Mouse (Mus musculus) retina, postnatal 1 day (tissue): Measurements from ENCODE around the gene Gmds.
A peak's percentile ranks its signal among the peaks of the same experiment; 100 is the strongest.

Experiments
- DNase-seq: peaks from one replicate; pipeline ENCODE4 v3.0.0-alpha.2; 2012

The Gmds gene

DNA sequence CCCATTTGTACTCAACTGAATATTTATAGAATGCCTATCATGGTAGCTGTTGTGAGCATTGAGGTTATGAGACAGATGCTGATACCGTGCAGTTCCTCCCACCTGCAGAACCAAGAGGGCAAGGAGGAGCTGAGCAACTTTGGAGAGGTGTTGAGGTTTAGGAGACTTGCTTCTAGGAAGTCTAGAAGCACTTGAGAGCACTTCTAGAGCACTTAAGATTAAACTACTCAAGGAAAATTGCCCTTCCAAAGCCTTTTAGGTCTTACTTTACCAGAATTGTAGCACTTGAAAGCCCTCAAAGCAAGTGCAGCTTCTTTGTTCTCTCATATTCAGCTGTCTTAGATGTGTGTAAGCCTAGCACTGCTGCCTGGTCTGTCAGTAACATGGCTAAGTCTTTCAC lies 409.2 kb downstream of the Gmds start:
- no peak for DNase-seq

DNA sequence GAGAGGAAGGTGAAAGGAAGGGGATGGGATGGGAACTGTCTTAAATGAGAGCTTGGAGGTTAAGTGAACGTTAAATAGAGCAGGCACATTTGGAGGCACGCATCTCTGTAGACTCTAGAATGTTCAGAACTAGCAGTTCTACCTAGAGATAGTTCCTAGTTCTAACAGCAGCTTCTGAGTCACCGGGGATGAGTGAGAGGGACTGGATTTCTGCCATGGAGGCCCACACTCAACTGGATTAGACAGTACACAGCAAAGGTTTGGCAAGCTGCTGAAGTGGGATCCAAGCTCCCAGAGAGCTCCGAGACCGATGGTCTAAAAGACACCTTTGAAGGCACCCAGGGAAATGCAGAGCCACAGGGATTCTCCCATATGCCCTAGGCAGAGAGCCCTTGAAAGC lies 411.9 kb downstream of the Gmds start:
- DNase-seq, result no peak

DNA sequence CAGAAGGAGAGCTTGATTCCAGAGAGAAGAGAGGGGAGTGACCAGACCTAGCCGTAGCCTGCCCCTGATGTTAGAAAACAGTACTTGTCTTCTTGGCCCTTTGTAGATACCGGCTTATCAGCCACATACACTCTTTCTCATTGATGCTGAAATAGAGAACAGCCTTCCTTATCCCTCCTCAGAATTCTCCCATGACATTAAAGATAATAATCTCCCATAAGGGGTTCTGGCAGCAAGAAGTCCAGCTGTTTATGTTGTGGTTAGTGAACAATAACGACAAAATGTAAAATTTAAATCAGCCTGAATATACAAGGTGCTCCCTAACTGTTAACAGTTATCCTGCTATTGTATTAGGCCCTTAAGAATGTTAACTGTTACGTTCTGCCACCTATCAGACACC lies 414.0 kb downstream of the Gmds start:
- no peak for DNase-seq

DNA sequence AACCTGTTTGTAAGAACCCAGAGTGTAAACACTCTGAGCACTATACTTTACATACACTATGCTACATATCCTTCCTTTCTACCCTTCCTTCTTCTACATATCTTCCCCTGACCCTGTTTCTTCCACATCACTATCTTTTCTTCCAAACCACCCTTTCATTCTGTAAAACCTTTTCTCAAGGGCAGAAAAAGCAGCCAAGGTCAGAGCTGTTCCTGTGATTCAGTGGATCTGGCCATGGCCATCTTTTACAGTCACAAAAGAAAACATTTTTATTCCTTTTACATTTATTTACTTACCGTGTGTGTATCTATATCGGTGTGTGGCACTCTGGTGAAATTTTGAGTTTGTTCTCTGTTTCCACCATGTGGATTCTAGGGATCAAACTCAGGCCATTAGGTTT lies 418.8 kb downstream of the Gmds start:
- DNase-seq, result no peak

DNA sequence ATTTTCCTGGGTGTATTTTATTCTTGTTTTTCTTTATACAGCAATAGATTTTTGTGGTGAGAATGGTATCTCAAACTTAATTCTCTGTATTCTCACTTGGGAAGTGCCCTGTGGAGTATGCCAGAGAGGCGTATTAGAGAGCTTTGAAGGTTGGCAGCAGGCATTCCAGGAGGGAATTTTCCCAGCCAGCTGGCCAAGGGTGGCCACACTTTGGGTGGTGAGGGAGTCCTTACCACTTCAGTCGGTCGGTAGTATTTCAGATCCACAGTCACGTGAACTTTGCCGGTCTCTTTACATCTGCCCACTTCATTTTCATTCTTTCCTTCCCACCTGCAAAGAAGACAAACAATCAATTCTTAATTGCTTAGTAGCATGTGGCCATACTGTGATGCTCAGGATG lies 421.2 kb downstream of the Gmds start:
- no peak for DNase-seq

DNA sequence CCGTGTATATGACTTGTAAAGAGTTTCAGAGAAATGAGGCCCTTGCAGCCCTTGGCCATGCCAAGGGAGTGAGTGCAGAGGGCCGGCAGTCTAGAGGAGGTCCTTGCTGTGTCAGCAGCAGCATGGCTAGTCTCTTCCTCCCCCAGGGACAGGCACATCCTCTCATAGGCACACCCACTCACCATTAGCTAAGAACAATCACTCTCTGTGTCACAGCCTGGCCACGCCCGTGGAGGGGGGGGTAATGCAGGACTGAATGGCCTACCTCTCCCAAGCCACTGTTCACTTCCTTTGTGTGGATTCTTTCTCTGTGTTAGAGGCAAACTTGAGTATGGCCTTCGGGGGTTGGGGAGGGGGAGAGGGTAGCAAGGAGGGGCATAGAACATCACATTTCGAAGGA lies 422.8 kb downstream of the Gmds start:
- DNase-seq, result peak; percentile 21

DNA sequence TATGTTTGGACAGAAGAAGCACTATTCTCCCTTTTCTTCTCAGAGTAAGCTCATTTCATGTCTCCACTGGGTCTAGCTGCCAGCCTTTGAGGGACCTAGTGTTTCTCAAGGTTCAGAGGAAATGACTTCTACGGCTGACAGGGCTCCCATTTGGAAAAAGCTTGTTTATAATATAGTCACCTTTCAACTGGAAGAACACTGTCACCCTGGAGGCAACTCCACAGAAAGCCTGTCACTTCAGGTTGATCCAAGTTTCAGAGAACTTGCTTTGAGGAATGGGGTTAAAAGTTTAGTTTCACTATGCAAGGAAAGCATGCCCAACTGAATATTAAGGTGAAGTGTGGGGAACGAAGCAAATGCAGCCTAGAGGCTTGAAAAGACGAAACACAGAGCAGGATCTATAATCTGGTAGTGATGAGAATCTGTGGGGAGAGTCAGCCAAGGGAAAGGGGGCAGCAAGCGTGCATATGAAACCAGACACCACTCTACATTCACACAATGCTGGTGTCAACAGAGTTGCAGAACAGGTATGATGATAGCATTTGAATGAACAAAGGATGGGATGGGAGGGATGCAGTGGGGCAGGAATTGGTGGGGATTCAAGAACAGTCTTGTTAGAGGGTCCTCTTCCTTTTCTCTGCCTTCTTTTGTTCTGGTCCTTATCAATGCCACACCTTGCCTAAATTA lies 423.5 kb downstream of the Gmds start:
- no peak for DNase-seq

DNA sequence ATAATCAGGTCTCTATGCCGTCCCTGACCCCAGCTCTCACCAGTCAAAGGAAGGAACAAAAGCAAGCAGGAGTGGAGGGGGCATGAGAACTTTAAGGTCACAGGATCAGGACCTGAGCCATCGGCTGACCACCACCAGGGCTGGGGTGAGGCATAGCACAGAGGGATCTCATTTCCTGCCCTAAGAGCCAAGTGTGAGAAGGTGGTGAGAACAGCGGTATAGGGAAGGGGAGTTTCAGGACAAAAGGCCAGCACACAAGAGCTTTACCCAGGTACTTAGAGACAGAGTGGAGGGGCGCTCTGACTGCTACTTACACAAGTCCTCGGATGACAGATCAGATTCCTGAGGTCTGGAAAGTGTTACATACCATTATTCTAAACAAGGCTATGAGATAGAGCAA lies 426.6 kb downstream of the Gmds start:
- DNase-seq, result no peak

DNA sequence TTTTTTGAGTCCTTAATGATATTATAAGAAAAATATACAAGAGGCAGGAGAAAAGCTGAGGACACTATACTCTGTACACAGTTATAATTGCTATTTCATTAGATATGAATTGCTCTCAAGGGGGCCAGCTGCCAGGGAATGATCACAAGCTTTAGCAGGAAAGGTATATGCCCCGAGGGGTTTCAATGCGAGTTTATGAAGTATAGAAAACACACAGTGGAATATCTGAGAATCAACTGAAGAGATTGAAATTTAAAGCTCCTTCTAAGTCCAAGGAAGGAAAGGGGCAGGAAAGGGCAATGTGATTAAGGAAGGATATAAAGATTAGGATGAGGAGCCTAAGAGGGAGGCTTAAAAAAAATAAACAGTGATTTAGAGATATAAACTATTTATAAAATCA lies 427.2 kb downstream of the Gmds start:
- no peak for DNase-seq

DNA sequence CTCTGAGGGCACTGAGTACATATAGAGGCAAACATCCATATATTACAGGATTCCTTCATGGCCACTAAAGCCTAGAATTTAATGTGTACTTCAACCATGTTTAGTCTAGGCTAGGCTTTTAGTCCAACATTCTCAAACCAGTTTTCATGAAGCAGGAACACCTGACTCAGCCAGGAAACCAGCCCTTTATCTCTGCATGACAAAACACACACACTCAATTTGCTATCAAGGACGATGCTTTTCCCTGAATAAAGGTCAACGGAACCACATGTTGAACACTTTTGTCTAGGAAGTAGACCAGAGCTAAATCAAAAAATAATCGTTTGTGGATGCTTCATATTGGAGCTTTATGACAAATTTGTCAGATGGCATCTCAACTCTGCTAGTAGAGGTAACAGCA lies 429.5 kb downstream of the Gmds start:
- no peak for DNase-seq

DNA sequence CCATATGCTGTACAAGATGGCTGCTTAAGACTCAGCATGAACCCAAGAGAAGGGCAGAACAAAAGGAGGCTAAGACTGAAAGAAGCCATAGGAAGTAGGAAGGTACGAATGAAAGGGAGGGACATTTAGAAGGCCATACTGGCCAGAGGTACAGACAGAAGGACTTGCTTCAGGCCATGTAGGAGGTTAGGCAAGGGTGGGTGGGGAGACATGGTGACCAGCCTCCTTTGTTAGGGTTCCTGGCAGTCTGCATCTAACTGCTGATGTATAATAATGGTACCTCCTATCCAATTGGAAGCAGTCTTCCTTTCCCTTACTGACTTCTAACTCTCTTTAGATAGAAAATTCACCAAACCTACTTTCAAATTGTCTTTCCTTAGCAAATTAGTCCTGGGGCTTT lies 432.0 kb downstream of the Gmds start:
- DNase-seq, result no peak

DNA sequence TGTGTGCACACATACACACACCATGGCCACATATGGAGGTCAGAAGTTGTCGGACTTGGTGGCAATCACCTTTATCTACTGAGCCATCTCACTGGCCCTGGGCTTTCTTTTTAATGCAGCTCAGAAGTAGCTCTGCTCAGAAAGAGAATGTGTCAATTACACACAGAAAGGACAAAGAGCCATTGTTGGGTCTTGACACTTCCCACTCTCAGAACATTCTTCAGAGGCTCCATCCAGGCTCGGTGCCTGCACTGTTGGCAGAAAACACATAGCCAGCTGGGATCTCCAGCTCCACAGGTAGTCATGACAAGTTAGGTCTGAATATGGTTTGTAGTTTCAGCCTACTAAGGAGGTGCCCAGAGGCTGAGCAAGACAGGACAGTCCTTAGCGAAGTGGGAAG lies 438.3 kb downstream of the Gmds start:
- DNase-seq, result no peak

DNA sequence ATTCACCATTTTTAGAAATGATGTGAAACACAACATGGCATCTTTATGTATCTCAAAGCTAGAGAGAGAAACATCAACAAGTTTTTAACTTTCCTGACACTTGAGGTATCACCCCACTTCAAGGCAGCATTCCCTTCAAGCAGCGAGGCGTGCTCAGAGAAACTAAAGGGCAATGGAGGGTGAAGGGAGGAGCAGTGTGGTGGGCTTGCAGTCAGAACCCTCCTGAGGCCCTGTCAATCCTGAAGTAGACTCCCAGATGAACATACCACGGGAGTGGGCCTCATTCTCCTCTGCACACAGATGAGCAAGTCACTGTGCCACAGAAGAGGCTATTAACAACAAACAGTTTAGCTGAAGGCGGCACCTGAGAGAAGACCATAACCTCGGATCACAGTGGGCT lies 439.1 kb downstream of the Gmds start:
- DNase-seq, result no peak

DNA sequence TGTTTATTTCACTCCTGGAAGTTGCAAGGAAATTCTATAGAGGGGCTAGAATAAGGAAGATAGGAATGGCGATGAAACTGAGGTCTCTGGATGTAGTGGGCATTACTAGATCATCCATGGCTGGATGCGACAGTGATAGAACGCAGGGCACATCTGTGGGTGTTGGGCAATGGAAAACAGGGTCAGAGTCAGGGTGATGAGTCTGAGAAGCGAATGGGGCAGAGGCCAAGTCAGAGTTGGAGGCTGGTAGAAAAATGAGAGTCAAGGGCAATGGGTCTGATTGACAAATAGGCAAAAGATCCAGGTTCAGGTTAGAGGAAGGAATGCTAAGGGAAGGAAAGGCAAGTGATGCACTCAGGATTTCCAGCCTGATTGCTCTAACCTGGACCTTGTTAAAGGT lies 441.0 kb downstream of the Gmds start:
- no peak for DNase-seq

DNA sequence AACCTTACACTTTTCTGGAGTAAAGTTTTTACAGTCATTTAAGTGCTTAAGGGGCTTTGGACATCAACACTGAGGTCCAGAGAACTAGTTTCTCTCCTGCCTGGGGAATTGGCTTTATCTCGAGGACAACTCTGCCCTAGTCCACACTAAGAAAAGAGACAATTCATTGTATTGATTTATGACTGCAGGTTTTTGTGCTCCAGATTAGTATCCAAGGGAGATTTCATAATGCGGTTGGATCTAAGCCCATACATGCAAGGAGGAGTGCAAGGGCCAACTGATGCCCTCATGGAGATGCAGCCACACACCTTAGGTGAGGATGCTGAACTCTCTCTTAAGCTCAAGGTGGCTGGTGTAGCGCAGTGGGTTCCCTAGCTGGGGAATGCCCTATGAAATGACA lies 444.0 kb downstream of the Gmds start:
- no peak for DNase-seq

DNA sequence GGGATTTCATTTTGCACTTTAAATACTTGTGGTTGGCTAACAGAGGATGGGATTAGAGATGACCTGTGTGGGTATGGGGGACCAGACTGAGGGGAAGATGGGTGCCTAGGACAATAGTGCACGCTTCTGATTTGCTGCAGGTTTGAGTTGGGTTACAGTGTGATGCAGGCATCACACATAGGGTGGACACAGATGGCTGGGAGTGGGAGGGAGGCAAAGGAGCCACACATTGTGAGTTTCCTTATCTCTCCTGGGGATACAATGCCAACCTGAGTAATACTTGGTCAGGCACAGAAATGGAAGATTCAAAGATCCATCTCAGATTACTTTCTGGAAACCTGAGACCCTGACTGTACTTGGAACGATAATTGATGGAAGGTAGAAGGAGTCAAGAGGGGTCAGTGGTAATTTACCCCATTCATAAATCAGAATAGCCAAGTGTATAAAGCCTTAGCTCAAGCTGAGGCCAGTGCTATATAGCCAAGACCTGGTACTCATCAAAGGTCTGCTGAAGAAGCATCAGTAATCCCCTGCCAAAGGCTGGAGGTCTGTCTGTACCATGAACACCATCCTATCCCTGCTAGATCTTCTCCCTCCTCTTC lies 445.5 kb downstream of the Gmds start:
- no peak for DNase-seq

DNA sequence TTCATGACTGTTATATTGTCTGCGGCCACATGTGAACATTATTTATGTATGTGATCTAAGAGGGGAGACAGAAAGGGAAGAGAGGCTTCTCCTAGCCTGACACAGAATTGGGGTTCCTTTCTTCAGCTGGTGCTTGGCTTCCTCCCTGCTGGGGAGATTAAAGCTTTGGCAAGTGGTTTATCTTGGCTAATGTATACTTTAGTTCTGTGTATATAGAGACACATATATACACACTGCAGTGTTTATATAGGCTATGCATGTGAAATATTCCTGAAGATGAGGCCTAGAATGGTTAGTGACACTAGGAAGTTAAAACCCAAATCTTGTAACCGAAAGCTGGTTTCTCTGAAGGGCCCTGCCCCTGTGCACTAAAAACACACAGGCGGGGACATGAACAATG lies 450.0 kb downstream of the Gmds start:
- DNase-seq, result no peak

DNA sequence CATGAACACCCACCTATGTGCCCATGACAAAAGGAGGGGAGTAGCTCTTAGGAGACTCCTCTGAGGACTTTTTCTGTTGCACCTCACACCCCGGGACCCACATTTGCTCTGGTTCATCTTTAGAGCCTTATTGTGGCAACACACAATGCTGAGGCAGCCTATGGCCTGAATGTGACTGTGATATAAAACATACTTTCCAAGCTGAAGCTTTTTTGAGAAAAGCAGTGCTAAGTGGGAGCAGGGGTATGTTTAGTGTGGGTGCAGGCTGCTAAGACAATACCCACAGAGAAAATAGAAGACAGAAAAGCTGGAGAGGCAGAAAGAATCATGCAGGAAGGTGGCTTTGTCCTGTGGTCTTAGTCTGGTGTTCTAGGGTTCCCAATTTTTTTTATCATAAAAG lies 452.8 kb downstream of the Gmds start:
- no peak for DNase-seq

DNA sequence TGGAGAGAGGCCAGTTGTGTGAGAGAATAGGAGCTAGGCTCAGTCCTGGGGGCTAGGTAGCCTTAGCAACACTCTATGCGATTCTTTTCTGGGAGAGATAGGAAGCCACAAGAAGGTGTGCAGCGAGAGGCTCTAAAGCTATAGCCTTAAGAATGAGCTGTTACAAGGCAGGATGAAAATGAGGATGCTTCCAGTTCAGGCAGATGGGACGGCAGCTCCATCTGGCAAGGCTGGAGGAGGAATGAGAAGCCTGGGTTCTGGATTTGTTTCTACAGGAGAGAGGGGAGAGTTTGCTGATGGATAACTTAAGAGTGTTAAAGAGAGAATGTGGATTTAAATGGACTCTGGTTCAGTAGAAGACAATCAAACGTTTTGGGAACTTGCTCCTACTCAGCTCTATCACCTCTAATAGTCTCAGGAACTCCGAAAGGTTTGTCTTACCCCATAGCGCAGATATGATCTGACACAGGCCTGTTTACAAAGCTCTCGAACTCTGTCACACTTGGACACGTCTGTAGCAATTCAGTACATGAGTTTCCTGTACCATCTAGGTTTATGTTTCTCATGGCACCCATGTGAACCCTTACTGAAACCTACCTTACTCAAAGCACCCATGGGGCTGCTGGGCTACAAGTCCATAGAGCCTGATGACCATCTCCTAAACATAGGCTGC lies 459.6 kb downstream of the Gmds start:
- DNase-seq, result no peak

DNA sequence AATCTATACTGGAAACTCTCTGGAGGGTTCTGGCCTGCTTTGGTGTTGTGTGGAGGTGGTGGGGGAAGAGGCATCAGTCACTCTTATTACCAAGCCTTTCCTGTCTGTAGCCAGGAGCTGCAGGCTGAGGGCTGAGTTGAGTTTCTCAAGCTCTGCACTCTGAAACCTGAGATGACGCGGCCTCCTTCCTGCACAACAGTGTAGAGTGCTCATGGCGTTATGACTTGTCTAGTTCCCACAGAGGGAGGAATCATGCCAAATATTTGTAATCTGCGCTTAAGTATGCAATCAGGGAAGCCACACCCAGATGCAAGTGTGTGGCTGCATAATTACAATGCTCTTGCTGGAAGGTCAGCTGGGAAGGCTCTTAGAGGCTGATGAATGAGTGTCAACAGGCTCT lies 461.5 kb downstream of the Gmds start:
- no peak for DNase-seq

DNA sequence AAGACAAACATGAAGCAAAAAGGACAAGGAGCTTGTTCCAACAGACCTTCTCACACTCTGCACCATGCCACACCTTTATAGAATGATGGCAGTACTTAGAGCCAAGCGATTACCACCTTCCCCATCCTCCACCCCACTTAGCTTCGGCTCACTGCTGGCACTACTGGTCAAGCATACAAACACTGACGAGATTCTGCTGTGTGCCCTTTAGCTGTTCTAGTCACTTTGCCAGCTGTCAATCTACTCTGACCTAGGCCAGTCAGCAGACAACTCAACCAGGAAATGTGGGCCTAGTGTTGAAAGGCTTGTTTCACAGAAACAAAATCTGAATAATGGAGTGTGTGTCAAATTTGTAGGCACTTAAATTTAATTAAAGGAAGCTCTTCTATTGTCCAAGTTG lies 464.1 kb downstream of the Gmds start:
- DNase-seq, result peak; percentile 8

DNA sequence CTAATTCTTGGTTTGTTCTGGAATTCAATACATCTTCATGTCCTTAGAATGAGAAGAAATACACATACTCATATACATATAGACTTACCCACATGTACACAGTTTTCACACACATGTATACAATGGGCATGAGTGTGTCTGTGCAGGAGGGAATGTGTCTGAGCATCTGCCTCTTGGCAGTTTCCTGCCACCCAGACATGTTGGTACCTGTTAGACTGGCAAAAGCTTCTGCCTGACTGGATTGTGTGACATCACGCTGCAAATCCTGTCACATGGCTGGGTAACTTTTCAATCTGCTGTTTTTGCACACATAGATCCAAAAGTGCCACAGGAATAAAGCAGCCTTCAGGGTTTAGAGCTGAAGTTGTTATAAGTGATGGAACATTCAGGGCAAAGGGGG lies 465.3 kb downstream of the Gmds start:
- DNase-seq, result no peak

DNA sequence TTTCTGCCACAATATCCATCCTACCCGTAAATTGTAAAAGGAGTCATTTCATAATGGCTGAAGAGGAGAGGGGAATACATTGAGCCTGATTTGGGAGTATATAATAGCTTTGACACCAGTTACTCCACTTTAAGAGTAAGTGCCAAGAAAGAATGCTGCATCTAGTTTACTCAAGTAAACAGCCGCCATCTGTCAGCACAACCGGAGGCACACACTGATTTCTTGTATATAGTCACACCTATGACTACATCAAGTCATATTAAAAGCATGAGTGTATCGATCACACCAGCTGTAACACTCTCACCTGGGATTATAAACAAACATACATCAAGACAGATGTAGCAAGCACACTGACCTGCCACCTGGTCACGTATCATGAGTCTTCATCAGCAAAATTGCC lies 473.8 kb downstream of the Gmds start:
- DNase-seq, result no peak

DNA sequence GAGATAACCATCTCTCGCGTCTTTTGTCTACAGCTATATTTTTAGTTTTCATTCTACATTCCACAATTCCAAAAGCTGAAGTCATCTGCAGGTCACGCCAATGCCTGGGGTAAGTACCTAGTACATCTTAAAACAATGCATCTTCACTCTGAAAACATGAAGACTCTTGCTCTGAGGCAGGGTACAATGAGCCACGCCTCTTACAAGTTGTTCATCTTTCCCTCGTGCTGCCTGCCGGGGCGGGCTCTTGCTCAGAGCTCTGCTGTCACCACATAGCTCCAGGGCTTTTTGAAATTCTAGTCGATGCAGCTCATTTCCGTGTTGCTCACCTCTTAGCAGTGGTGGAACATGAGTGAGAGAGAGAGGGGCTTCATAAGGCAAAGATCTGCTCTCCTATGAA lies 475.1 kb downstream of the Gmds start:
- DNase-seq, result no peak

DNA sequence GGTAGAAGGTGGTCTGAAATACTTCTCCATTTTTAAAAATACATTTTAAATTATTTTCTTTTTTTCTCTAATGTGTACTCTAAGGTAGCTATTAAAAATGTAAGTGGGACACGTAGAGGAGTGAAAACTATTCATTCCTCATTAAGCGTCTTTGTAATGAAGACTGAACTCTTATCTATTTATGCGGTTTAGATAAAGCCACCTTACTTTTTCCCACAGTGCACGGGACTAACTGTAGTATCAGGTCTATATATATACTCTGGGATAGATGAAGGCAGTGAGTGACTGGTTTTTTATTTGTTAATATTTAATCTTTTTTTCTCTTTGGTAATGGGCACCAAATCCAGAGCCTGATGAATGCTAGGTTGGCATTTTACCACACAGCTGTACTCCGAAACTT lies 478.3 kb downstream of the Gmds start:
- no peak for DNase-seq
